Mouse (Mus musculus) forebrain, embryonic 15.5 days (tissue): ENCODE results near the gene Dhx8. TPM values are rescaled to one million over a fixed set of nuclear protein-coding genes. Genes with fewer than 3 reads are reported as not detected.
A peak's percentile ranks its signal among the peaks of the same experiment; 100 is the strongest.

ENCODE experiments used
- ATAC-seq: fragments of 200-750 bp; cut with Nextera tagmentation; replicated peaks from 2 replicates; pipeline ENCODE4 v1.8.0; 2017; ENCODE audit warnings: mild to moderate bottlenecking, moderate TSS enrichment, moderate library complexity
- H3K27ac ChIP-seq: fragments of 300-500 bp; sonication (generic); replicated peaks from 2 replicates; pipeline ENCODE4 v1.5.1; 2015; ENCODE audit warnings: mild to moderate bottlenecking, inconsistent platforms
- H3K27me3 ChIP-seq: fragments of 300-500 bp; sonication (generic); 2 replicates; pipeline ENCODE4 v1.6.1; 2015; ENCODE audit warnings: inconsistent platforms
- H3K36me3 ChIP-seq: fragments of 300-500 bp; sonication (generic); 2 replicates; pipeline ENCODE4 v1.6.1; 2015; ENCODE audit warnings: mild to moderate bottlenecking, inconsistent platforms
- H3K4me1 ChIP-seq: fragments of 300-500 bp; sonication (generic); 2 replicates; pipeline ENCODE4 v1.6.1; 2015; ENCODE audit warnings: inconsistent platforms
- H3K4me2 ChIP-seq: fragments of 300-500 bp; sonication (generic); replicated peaks from 2 replicates; pipeline ENCODE4 v1.6.1; 2015; ENCODE audit warnings: mild to moderate bottlenecking, inconsistent platforms
- H3K4me3 ChIP-seq: fragments of 300-500 bp; sonication (generic); 2 replicates; pipeline ENCODE4 v1.5.1; 2015; ENCODE audit warnings: mild to moderate bottlenecking, inconsistent platforms
- H3K9ac ChIP-seq: fragments of 300-500 bp; sonication (generic); replicated peaks from 2 replicates; pipeline ENCODE4 v1.6.1; 2015; ENCODE audit warnings: mild to moderate bottlenecking, inconsistent platforms
- H3K9me3 ChIP-seq: fragments of 300-500 bp; sonication (generic); 2 replicates; pipeline ENCODE4 v1.6.1; 2016; ENCODE audit warnings: inconsistent platforms
- WGBS: fragments of 180-500 bp; shearing (Covaris S2); methylation state at CpG from one replicate; pipeline ENCODE4 v1.1.7; 2015; ENCODE audit warnings: mixed read lengths; 5-methylcytosine and 5-hydroxymethylcytosine counted together
- polyA plus RNA-seq: library from polyadenylated mRNA; unstranded; fragments of >200 nt; fragmentation: Nextera tagmentation; extraction: Ambion mirVana; gene quantifications from 2 replicates; pipeline ENCODE4 v1.2.1, GENCODE M21; 2015

The Dhx8 gene
- polyA plus RNA-seq, 1 experiment from 2014 or later = 40.0 TPM

GRCm38 (mm10) chr11:101785143-101785851 lies 52.6 kb downstream of the Dhx8 start, which contains the start of gene Etv4:
TSS of gene Etv4 (minus strand) at chr11:101785371.
- H3K36me3 ChIP-seq = no peaks in the 10 kb centered on the region
- 0% methylated on average over 35 of the region's 35 CpGs for WGBS
- H3K27ac ChIP-seq = peak within 1 kb of the TSS; percentile 46; the same call in 1 of the 2 replicates
- H3K4me3 ChIP-seq = peak within 1 kb of the TSS; percentile 53
- peak within 1 kb of the TSS; percentile 44 for H3K9ac ChIP-seq
- peak; percentile 96 for ATAC-seq
- peaks cover 26% of the 10 kb centered on the region for H3K4me1 ChIP-seq
- H3K4me2 ChIP-seq = peak within 1 kb of the TSS; percentile 96
- no peaks in the 10 kb centered on the region for H3K9me3 ChIP-seq
- H3K27me3 ChIP-seq = peaks cover 73% of the 10 kb centered on the region

- peaks cover 70% of the 10 kb centered on the region for H3K27me3 ChIP-seq
- peak overlapping the region; percentile 53 for H3K4me3 ChIP-seq
- H3K36me3 ChIP-seq = no peaks in the 10 kb centered on the region
- H3K9me3 ChIP-seq = no peaks in the 10 kb centered on the region
- WGBS = 7% methylated on average over 7 of the region's 7 CpGs
- ATAC-seq = no peak
- peaks cover 29% of the 10 kb centered on the region for H3K4me1 ChIP-seq
- H3K27ac ChIP-seq = no peak overlapping the region
- no peak overlapping the region for H3K9ac ChIP-seq
- peak overlapping the region; percentile 96 for H3K4me2 ChIP-seq
Measured at GRCm38 (mm10) chr11:101785852-101786205, 53.1 kb downstream of the Dhx8 start.

- peaks cover 63% of the 10 kb centered on the region for H3K27me3 ChIP-seq
- WGBS = 67% methylated on average over 7 of the region's 7 CpGs
- H3K27ac ChIP-seq = no peak overlapping the region
- H3K9me3 ChIP-seq = no peaks in the 10 kb centered on the region
- no peak overlapping the region for H3K9ac ChIP-seq
- H3K4me1 ChIP-seq = peaks cover 36% of the 10 kb centered on the region
- H3K4me2 ChIP-seq = no peak overlapping the region
- no peak overlapping the region for H3K4me3 ChIP-seq
- no peaks in the 10 kb centered on the region for H3K36me3 ChIP-seq
- no peak for ATAC-seq
Measured at GRCm38 (mm10) chr11:101786651-101787050, 53.9 kb downstream of the Dhx8 start.

GRCm38 (mm10) chr11:101787432-101787831 lies 54.7 kb downstream of the Dhx8 start:
- no peak overlapping the region for H3K4me2 ChIP-seq
- H3K4me1 ChIP-seq = peaks cover 36% of the 10 kb centered on the region
- H3K27me3 ChIP-seq = peaks cover 56% of the 10 kb centered on the region
- no peaks in the 10 kb centered on the region for H3K9me3 ChIP-seq
- no peak overlapping the region for H3K27ac ChIP-seq
- no peak for ATAC-seq
- no peaks in the 10 kb centered on the region for H3K36me3 ChIP-seq
- H3K9ac ChIP-seq = no peak overlapping the region
- H3K4me3 ChIP-seq = no peak overlapping the region
- 81% methylated on average over 1 of the region's 1 CpGs for WGBS

GRCm38 (mm10) chr11:101790811-101791526 lies 58.2 kb downstream of the Dhx8 start:
- no peak for ATAC-seq
- no peak overlapping the region for H3K9ac ChIP-seq
- H3K36me3 ChIP-seq = no peaks in the 10 kb centered on the region
- H3K27me3 ChIP-seq = peaks cover 26% of the 10 kb centered on the region
- H3K9me3 ChIP-seq = no peaks in the 10 kb centered on the region
- no peak overlapping the region for H3K4me3 ChIP-seq
- H3K27ac ChIP-seq = peak overlapping the region; percentile 38; the same call in 1 of the 2 replicates
- H3K4me1 ChIP-seq = peaks cover 11% of the 10 kb centered on the region
- H3K4me2 ChIP-seq = no peak overlapping the region
- WGBS = 36% methylated on average over 19 of the region's 19 CpGs

- no peaks in the 10 kb centered on the region for H3K4me1 ChIP-seq
- H3K36me3 ChIP-seq = no peaks in the 10 kb centered on the region
- no peaks in the 10 kb centered on the region for H3K9me3 ChIP-seq
- H3K9ac ChIP-seq = no peak overlapping the region
- H3K27ac ChIP-seq = no peak overlapping the region
- no peak overlapping the region for H3K4me3 ChIP-seq
- 84% methylated on average over 2 of the region's 2 CpGs for WGBS
- no peak for ATAC-seq
- no peaks in the 10 kb centered on the region for H3K27me3 ChIP-seq
- no peak overlapping the region for H3K4me2 ChIP-seq
Measured at GRCm38 (mm10) chr11:101797355-101797754, 64.6 kb downstream of the Dhx8 start.

GRCm38 (mm10) chr11:101798083-101798482 lies 65.4 kb downstream of the Dhx8 start:
- Histone ChIP-seq H3K9ac (no peak overlapping the region), H3K36me3 (no peaks in the 10 kb centered on the region), H3K27ac (no peak overlapping the region), H3K4me1 (no peaks in the 10 kb centered on the region), H3K4me2 (no peak overlapping the region), H3K27me3 (no peaks in the 10 kb centered on the region), H3K4me3 (no peak overlapping the region), H3K9me3 (no peaks in the 10 kb centered on the region)
- no peak for ATAC-seq
- WGBS = 43% methylated on average over 8 of the region's 8 CpGs

- no peaks in the 10 kb centered on the region for H3K9me3 ChIP-seq
- no peaks in the 10 kb centered on the region for H3K36me3 ChIP-seq
- WGBS = 10% methylated on average over 5 of the region's 5 CpGs
- no peaks in the 10 kb centered on the region for H3K27me3 ChIP-seq
- H3K4me2 ChIP-seq = no peak overlapping the region
- no peak for ATAC-seq
- no peak overlapping the region for H3K27ac ChIP-seq
- no peak overlapping the region for H3K4me3 ChIP-seq
- no peak overlapping the region for H3K9ac ChIP-seq
- H3K4me1 ChIP-seq = no peaks in the 10 kb centered on the region
Measured at GRCm38 (mm10) chr11:101801386-101801785, 68.7 kb downstream of the Dhx8 start.

- 92% methylated on average over 8 of the region's 8 CpGs for WGBS
- H3K36me3 ChIP-seq = no peaks in the 10 kb centered on the region
- no peak overlapping the region for H3K4me2 ChIP-seq
- H3K4me3 ChIP-seq = no peak overlapping the region
- ATAC-seq = no peak
- H3K9me3 ChIP-seq = no peaks in the 10 kb centered on the region
- no peak overlapping the region for H3K9ac ChIP-seq
- no peak overlapping the region for H3K27ac ChIP-seq
- no peaks in the 10 kb centered on the region for H3K4me1 ChIP-seq
- H3K27me3 ChIP-seq = no peaks in the 10 kb centered on the region
Measured at GRCm38 (mm10) chr11:101805113-101805704, 72.5 kb downstream of the Dhx8 start.

- Histone ChIP-seq H3K36me3 (no peaks in the 10 kb centered on the region), H3K27ac (no peak overlapping the region), H3K4me2 (no peak overlapping the region), H3K4me3 (no peak overlapping the region), H3K9ac (no peak overlapping the region), H3K9me3 (no peaks in the 10 kb centered on the region), H3K4me1 (no peaks in the 10 kb centered on the region), H3K27me3 (no peaks in the 10 kb centered on the region)
- ATAC-seq = no peak
- WGBS = 71% methylated on average over 12 of the region's 12 CpGs
Measured at GRCm38 (mm10) chr11:101806741-101807140, 74.0 kb downstream of the Dhx8 start.

- no peak overlapping the region for H3K27ac ChIP-seq
- H3K4me3 ChIP-seq = no peak overlapping the region
- no peaks in the 10 kb centered on the region for H3K4me1 ChIP-seq
- ATAC-seq = no peak
- H3K36me3 ChIP-seq = no peaks in the 10 kb centered on the region
- H3K9ac ChIP-seq = no peak overlapping the region
- no peak overlapping the region for H3K4me2 ChIP-seq
- WGBS = 89% methylated on average over 10 of the region's 10 CpGs
- no peaks in the 10 kb centered on the region for H3K27me3 ChIP-seq
- no peaks in the 10 kb centered on the region for H3K9me3 ChIP-seq
Measured at GRCm38 (mm10) chr11:101807266-101807665, 74.5 kb downstream of the Dhx8 start.

- ATAC-seq = no peak
- Histone ChIP-seq H3K27ac (no peak overlapping the region), H3K4me2 (no peak overlapping the region), H3K36me3 (no peaks in the 10 kb centered on the region), H3K4me3 (no peak overlapping the region), H3K4me1 (0 out of 2 replicates have a peak, but pooled peaks cover under 1% of the 10 kb centered on the region), H3K27me3 (no peaks in the 10 kb centered on the region), H3K9me3 (no peaks in the 10 kb centered on the region), H3K9ac (no peak overlapping the region)
- WGBS = 32% methylated on average over 15 of the region's 15 CpGs
Measured at GRCm38 (mm10) chr11:101809060-101809828, 76.5 kb downstream of the Dhx8 start.
